Mouse (Mus musculus) kidney, embryonic 16.5 days (tissue): ENCODE measurements around the gene Gm49403. TPM values are rescaled to one million over a fixed set of nuclear protein-coding genes. Genes with fewer than 3 reads are reported as not detected.
"Not testable (repeated sequence)": the region's sequence is repeated elsewhere in the genome, so short reads cannot be mapped to it uniquely, and the experiment has no call there.

Source experiments
- ATAC-seq: fragments of 200-750 bp; cut with Nextera tagmentation; 2 replicates; pipeline ENCODE4 v1.8.0; 2017; ENCODE audit warnings: moderate TSS enrichment; ENCODE audit not compliant: low FRiP score, low TSS enrichment
- H3K27ac ChIP-seq: fragments of 300-500 bp; sonication (generic); 2 replicates; pipeline ENCODE4 v1.5.1; 2014; ENCODE audit warnings: low read length
- H3K27me3 ChIP-seq: fragments of 300-500 bp; sonication (generic); 2 replicates; pipeline ENCODE4 v1.6.1; 2014; ENCODE audit warnings: low read length, control low read depth, mixed read lengths; ENCODE audit not compliant: insufficient read depth
- H3K36me3 ChIP-seq: fragments of 300-500 bp; sonication (generic); 2 replicates; pipeline ENCODE4 v1.6.1; 2014; ENCODE audit warnings: low read length, control low read depth, mixed read lengths; ENCODE audit not compliant: insufficient read depth
- H3K4me1 ChIP-seq: fragments of 300-500 bp; sonication (generic); 2 replicates; pipeline ENCODE4 v1.6.1; 2014; ENCODE audit warnings: low read length, control low read depth, mixed read lengths; ENCODE audit not compliant: insufficient read depth
- H3K4me2 ChIP-seq: fragments of 300-500 bp; sonication (generic); replicated peaks from 2 replicates; pipeline ENCODE4 v1.6.1; 2014; ENCODE audit warnings: low read depth, low read length
- H3K4me3 ChIP-seq: fragments of 300-500 bp; sonication (generic); 2 replicates; pipeline ENCODE4 v1.5.1; 2014; ENCODE audit warnings: mild to moderate bottlenecking, low read length
- H3K9ac ChIP-seq: fragments of 300-500 bp; sonication (generic); replicated peaks from 2 replicates; pipeline ENCODE4 v1.6.1; 2014; ENCODE audit warnings: low read length
- H3K9me3 ChIP-seq: fragments of 300-500 bp; sonication (generic); 2 replicates; pipeline ENCODE4 v1.6.1; 2016; ENCODE audit warnings: low read length, control low read depth
- WGBS: fragments of 180-500 bp; shearing (Covaris S2); extraction: QIAGEN DNeasy Blood & Tissue Kit; methylation state at CpG from one replicate; pipeline ENCODE4 v1.1.7; 2014; 5-methylcytosine and 5-hydroxymethylcytosine counted together
- polyA plus RNA-seq: library from polyadenylated mRNA; unstranded; fragments of >200 nt; fragmentation: Nextera tagmentation; extraction: Ambion mirVana; gene quantifications from 2 replicates; pipeline ENCODE4 v1.2.1, GENCODE M21; 2015

The Gm49403 gene
- polyA plus RNA-seq, 1 experiment from 2014 or later = not detected

DNA sequence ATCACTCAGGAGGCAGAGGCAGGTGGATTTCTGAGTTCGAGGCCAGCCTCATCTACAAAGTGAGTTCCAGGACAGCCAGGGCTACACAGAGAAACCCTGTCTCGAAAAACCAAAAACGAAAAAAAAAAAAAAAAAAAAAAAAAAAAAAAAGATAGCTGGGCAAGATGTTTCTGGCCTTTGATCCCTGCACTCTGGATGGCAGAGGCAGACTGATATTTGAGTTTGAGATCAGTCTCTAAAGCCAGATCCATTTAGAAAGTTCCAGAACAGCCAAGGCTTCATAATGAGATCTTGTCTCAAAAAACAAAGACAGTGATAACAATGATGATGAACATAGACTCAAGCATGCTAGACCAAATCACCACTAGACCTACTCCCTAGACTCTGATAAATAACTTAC lies 13.3 kb upstream of the Gm49403 start:
- not testable (repeated sequence) for H3K9me3 ChIP-seq, H3K9ac ChIP-seq, ATAC-seq, H3K27ac ChIP-seq, H3K27me3 ChIP-seq
- Histone ChIP-seq H3K4me2 (peak overlapping the region; percentile 90), H3K4me1 (peaks cover 10% of the 10 kb centered on the region), H3K4me3 (peak overlapping the region; percentile 99; the same call in 1 of the 2 replicates), H3K36me3 (peaks cover 21% of the 10 kb centered on the region)
- 83% methylated on average over 3 of the region's 3 CpGs for WGBS

DNA sequence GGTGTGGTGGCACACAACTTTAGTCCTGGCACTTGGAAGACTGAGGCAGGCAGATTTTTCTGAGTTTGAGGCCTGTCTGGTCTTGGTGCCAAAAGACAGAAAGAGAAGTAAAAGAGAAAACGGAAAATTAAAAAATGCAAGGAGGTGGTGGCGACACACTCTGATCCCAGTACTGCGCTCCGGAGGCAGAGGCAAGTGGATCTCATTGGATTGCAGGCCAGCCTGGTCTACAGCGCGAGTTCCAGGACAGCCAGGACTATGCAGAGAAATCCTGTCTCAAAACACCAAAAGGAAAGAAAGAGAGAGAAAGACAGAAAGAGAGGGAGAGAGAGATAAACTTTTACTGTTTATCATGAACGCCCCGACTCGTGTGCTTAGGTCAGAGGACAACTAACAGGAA lies 12.9 kb upstream of the Gm49403 start:
- ATAC-seq = no peak; the same call in 1 of the 2 replicates

GRCm38 (mm10) chr19:8871267-8872186 lies 12.2 kb upstream of the Gm49403 start, which contains the start of gene Ubxn1:
Ubxn1 (plus strand) TSS chr19:8871496.
- under 1% methylated on average over 59 of the region's 59 CpGs for WGBS
- peaks cover 10% of the 10 kb centered on the region for H3K4me1 ChIP-seq
- ATAC-seq = peak; percentile 96

More for the DNA sequence above, 12.9 kb upstream of the Gm49403 start:
- Histone ChIP-seq H3K4me3 (peak overlapping the region; percentile 99), H3K27me3 (no peaks in the 10 kb centered on the region), H3K4me2 (peak overlapping the region; percentile 90), H3K9me3 (no peaks in the 10 kb centered on the region), H3K4me1 (peaks cover 10% of the 10 kb centered on the region), H3K36me3 (peaks cover 26% of the 10 kb centered on the region), H3K27ac (peak overlapping the region; percentile 81), H3K9ac (peak overlapping the region; percentile 99)
- 45% methylated on average over 9 of the region's 9 CpGs for WGBS

DNA sequence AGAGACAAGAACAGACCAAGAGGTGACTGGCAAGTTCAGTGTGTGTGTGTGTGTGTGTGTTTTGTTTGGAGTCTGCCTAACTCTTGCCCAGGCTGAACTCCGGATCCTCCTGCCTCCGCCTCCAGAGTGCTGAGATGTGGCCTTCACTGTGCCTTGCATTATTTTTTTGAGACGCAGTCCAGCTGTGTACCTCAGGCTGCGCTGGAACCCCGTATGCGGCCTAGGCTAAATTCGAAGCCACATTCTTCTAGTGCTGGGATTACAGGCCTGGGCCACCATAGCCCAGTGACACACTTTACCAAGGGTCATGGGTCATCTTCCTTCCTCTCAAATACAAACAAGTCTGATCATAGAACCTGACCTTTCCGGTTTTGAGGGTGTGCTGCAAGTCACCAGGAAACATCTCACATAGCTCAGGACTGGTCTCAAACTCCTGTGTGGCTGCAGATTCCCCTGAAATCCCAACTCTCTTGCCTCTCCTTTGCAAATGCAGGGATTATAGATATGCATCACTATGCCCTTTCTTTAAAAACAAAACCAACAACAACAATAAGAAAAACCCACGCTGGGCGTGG lies 11.4 kb upstream of the Gm49403 start:
- Histone ChIP-seq H3K4me2 (peak overlapping the region; percentile 90), H3K27me3 (no peaks in the 10 kb centered on the region), H3K9ac (peak overlapping the region; percentile 99), H3K9me3 (no peaks in the 10 kb centered on the region), H3K36me3 (peaks cover 35% of the 10 kb centered on the region), H3K4me3 (peak overlapping the region; percentile 99), H3K27ac (peak overlapping the region; percentile 89), H3K4me1 (peaks cover 10% of the 10 kb centered on the region)
- no peak for ATAC-seq
- 64% methylated on average over 10 of the region's 10 CpGs for WGBS

More at GRCm38 (mm10) chr19:8871267-8872186, 12.2 kb upstream of the Gm49403 start, which contains the start of gene Ubxn1:
- Histone ChIP-seq H3K4me3 (peak within 1 kb of the TSS; percentile 99), H3K36me3 (peaks cover 31% of the 10 kb centered on the region), H3K9ac (peak within 1 kb of the TSS; percentile 99), H3K27me3 (no peaks in the 10 kb centered on the region), H3K9me3 (no peaks in the 10 kb centered on the region), H3K27ac (peak within 1 kb of the TSS; percentile 89), H3K4me2 (peak within 1 kb of the TSS; percentile 90)

DNA sequence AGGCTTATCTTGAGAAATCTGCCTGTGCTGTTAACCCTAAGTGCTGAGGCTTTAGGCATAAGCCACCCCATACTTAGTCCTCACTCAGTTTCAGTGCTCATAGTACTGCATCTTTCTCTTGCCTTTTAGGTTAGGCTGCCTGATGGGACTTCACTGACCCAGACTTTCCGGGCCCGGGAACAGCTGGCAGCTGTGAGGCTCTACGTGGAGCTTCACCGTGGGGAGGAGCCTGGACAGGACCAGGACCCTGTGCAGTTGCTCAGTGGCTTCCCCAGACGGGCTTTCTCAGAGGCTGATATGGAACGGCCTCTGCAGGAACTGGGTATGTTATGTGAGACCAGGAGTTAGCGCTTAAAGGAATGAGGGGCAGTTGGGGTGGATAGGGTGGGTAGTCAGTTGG lies 8.7 kb upstream of the Gm49403 start:
- Histone ChIP-seq H3K4me1 (peaks cover 17% of the 10 kb centered on the region), H3K27ac (no peak overlapping the region), H3K27me3 (no peaks in the 10 kb centered on the region), H3K36me3 (peaks cover 45% of the 10 kb centered on the region), H3K9me3 (no peaks in the 10 kb centered on the region), H3K4me3 (no peak overlapping the region), H3K9ac (no peak overlapping the region), H3K4me2 (no peak overlapping the region)
- ATAC-seq = no peak
- WGBS = 93% methylated on average over 7 of the region's 7 CpGs

GRCm38 (mm10) chr19:8880311-8881033 lies 3.3 kb upstream of the Gm49403 start, which contains the start of gene Uqcc3:
Uqcc3 (minus strand) TSS chr19:8880923.
- ATAC-seq = peak; percentile 98
- peak within 1 kb of the TSS; percentile 87 for H3K27ac ChIP-seq
- H3K36me3 ChIP-seq = peaks cover 23% of the 10 kb centered on the region
- WGBS = under 1% methylated on average over 42 of the region's 42 CpGs
- peaks cover 10% of the 10 kb centered on the region for H3K4me1 ChIP-seq
- peak within 1 kb of the TSS; percentile 83 for H3K4me2 ChIP-seq
- no peaks in the 10 kb centered on the region for H3K9me3 ChIP-seq
- H3K27me3 ChIP-seq = no peaks in the 10 kb centered on the region
- peak within 1 kb of the TSS; percentile 92 for H3K9ac ChIP-seq
- H3K4me3 ChIP-seq = peak within 1 kb of the TSS; percentile 92

DNA sequence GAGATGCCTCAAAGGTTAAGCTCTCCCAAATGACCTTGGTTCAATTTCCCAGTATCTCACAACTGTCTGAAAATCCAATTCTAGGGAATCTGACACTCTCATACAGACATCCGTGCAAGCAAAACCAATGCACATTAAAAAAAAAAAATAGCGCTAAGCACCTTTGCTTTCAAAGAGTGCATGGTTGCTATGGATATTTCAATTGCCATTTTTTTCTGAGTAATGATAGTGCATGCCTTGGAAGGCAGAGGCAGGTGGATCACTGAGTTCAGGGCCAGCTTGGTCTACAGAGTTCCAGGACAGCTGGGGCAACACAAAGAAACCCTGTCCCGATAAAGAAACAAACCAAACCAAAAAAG lies 2.7 kb upstream of the Gm49403 start:
- peak overlapping the region; percentile 92 for H3K4me3 ChIP-seq
- H3K9me3 ChIP-seq = no peaks in the 10 kb centered on the region
- peaks cover 18% of the 10 kb centered on the region for H3K36me3 ChIP-seq
- H3K4me2 ChIP-seq = peak overlapping the region; percentile 83
- 19% methylated on average over 3 of the region's 3 CpGs for WGBS
- H3K4me1 ChIP-seq = peaks cover 10% of the 10 kb centered on the region
- peak overlapping the region; percentile 92 for H3K9ac ChIP-seq
- no peaks in the 10 kb centered on the region for H3K27me3 ChIP-seq
- 0 out of 2 replicates have a peak, but pooled peaks have one; percentile 19 for ATAC-seq
- H3K27ac ChIP-seq = no peak overlapping the region

GRCm38 (mm10) chr19:8886916-8887584 lies 3.3 kb downstream of the Gm49403 start:
- Histone ChIP-seq H3K9ac (peak overlapping the region; percentile 92), H3K36me3 (peaks cover 13% of the 10 kb centered on the region; the same call in 1 of the 2 replicates), H3K4me3 (peak overlapping the region; percentile 81; the same call in 1 of the 2 replicates), H3K4me2 (peak overlapping the region; percentile 88), H3K9me3 (no peaks in the 10 kb centered on the region), H3K27me3 (no peaks in the 10 kb centered on the region), H3K27ac (peak overlapping the region; percentile 86), H3K4me1 (peaks cover 17% of the 10 kb centered on the region)
- ATAC-seq = no peak
- WGBS = 54% methylated on average over 1 of the region's 1 CpGs
